Mouse (Mus musculus) heart, adult 2 months (tissue): Measurements from ENCODE around the gene Zfp366.

Source experiments
- CTCF ChIP-seq: fragments of 200-600 bp; IDR thresholded peaks from 2 replicates; pipeline ENCODE4 v1.8.1; 2022; ENCODE audit warnings: antibody characterized with exemption, mild to moderate bottlenecking, moderate library complexity
- EP300 ChIP-seq: fragments of 200-500 bp; IDR thresholded peaks from 2 replicates; pipeline ENCODE4 v1.6.1; 2011; ENCODE audit warnings: low read depth, low read length, control low read depth; ENCODE audit not compliant: insufficient read depth
- POLR2A ChIP-seq: fragments of 200-500 bp; IDR thresholded peaks from 2 replicates; pipeline ENCODE4 v1.6.1; 2011; ENCODE audit warnings: mild to moderate bottlenecking, low read depth, low read length, control low read depth; ENCODE audit not compliant: insufficient read depth

- TF ChIP-seq CTCF (no peak), POLR2A (no peak), EP300 (no peak)
Measured at GRCm38 (mm10) chr13:99147645-99148111, 36.9 kb upstream of the Zfp366 start.
